Mouse (Mus musculus) heart, adult 2 months (tissue): ENCODE data around the gene Kcnk1.

ENCODE experiments used
- CTCF ChIP-seq: fragments of 200-600 bp; IDR thresholded peaks from 2 replicates; pipeline ENCODE4 v1.8.1; 2022; ENCODE audit warnings: antibody characterized with exemption, mild to moderate bottlenecking, moderate library complexity
- EP300 ChIP-seq: fragments of 200-500 bp; IDR thresholded peaks from 2 replicates; pipeline ENCODE4 v1.6.1; 2011; ENCODE audit warnings: low read depth, low read length, control low read depth; ENCODE audit not compliant: insufficient read depth
- POLR2A ChIP-seq: fragments of 200-500 bp; IDR thresholded peaks from 2 replicates; pipeline ENCODE4 v1.6.1; 2011; ENCODE audit warnings: mild to moderate bottlenecking, low read depth, low read length, control low read depth; ENCODE audit not compliant: insufficient read depth

DNA sequence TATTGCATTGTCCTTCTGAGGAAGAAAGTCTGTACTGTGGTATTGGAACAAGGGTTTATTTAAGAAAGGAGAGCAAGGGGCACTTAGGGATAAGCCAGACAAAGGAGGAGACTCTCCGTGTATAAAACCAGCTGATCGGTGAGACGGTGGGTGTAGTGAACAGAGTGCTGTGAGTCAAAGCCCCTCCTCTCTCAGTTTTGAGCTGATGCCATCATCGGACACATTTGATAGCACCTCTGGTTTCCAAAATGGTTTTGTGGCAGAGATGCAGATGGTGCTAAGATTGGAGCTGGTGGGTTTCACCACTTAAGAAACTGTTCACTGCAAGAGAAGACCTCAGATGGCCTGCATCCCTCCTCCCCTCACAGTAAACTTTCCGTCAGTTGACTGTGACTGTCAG, 2.6 kb downstream of the Kcnk1 start:
- TF ChIP-seq CTCF (no peak), POLR2A (no peak), EP300 (no peak)
